Mouse (Mus musculus): ENCODE results near the gene Styxl1. TPM values are rescaled to one million over a fixed set of nuclear protein-coding genes. Genes with fewer than 3 reads are reported as not detected.

The Styxl1 gene
- polyA plus RNA-seq, 2 experiments from 2014 or later = 0.61 to 1.1 TPM

GRCm38 (mm10) chr5:135724536-135725322 lies 53.5 kb downstream of the Styxl1 start:
- ATAC-seq = no peak

- no peak for ATAC-seq
These were observed 54.9 kb downstream of the Styxl1 start for GRCm38 (mm10) chr5:135723165-135723751.

- no peak for ATAC-seq
These were observed 56.1 kb downstream of the Styxl1 start for GRCm38 (mm10) chr5:135722121-135722520.

- ATAC-seq = no peak
These were observed 57.1 kb downstream of the Styxl1 start for GRCm38 (mm10) chr5:135721076-135721475.

GRCm38 (mm10) chr5:135720121-135720520 lies 58.1 kb downstream of the Styxl1 start:
- ATAC-seq = no peak

GRCm38 (mm10) chr5:135719586-135720120 lies 58.5 kb downstream of the Styxl1 start:
- ATAC-seq = no peak

- no peak for ATAC-seq
These were observed 62.6 kb downstream of the Styxl1 start for GRCm38 (mm10) chr5:135715624-135716023.

GRCm38 (mm10) chr5:135713441-135714218 lies 64.6 kb downstream of the Styxl1 start:
- peak; percentile 98 for ATAC-seq

GRCm38 (mm10) chr5:135712803-135713202 lies 65.4 kb downstream of the Styxl1 start:
- no peak for ATAC-seq

- no peak for ATAC-seq
These were observed 66.4 kb downstream of the Styxl1 start for GRCm38 (mm10) chr5:135711582-135712355.

GRCm38 (mm10) chr5:135710599-135711214 lies 67.5 kb downstream of the Styxl1 start:
- no peak for ATAC-seq

- no peak for ATAC-seq
These were observed 68.5 kb downstream of the Styxl1 start for GRCm38 (mm10) chr5:135709716-135710115.

GRCm38 (mm10) chr5:135707855-135708254 lies 70.3 kb downstream of the Styxl1 start:
- no peak for ATAC-seq

- ATAC-seq = no peak
These were observed 71.1 kb downstream of the Styxl1 start for GRCm38 (mm10) chr5:135707039-135707438.

- ATAC-seq = no peak
These were observed 72.8 kb downstream of the Styxl1 start for GRCm38 (mm10) chr5:135705383-135705782.

- ATAC-seq = no peak
These were observed 74.8 kb downstream of the Styxl1 start for GRCm38 (mm10) chr5:135703431-135703830.

- ATAC-seq = peak; percentile 90
These were observed 75.4 kb downstream of the Styxl1 start for GRCm38 (mm10) chr5:135702682-135703192.

- ATAC-seq = no peak
These were observed 76.0 kb downstream of the Styxl1 start for GRCm38 (mm10) chr5:135702190-135702589.

- ATAC-seq = no peak
These were observed 76.6 kb downstream of the Styxl1 start for GRCm38 (mm10) chr5:135701601-135702000.

GRCm38 (mm10) chr5:135697711-135698111 lies 80.5 kb downstream of the Styxl1 start:
- ATAC-seq = no peak

Measured in CD4-positive, CD25-positive, alpha-beta regulatory T cell, adult 4 months (primary cell).